Mouse (Mus musculus) liver, postnatal 0 days (tissue): Measurements from ENCODE around the gene Synm. TPM values are rescaled to one million over a fixed set of nuclear protein-coding genes. Genes with fewer than 3 reads are reported as not detected.

Source experiments
- ATAC-seq: fragments of 200-750 bp; cut with Nextera tagmentation; 2 replicates; pipeline ENCODE4 v1.8.0; 2017; ENCODE audit warnings: mild to moderate bottlenecking, moderate library complexity
- DNase-seq: peaks from one replicate; pipeline ENCODE4 v3.0.0-alpha.2; 2016
- H3K27ac ChIP-seq: fragments of 300-500 bp; sonication (generic); 2 replicates; pipeline ENCODE4 v1.5.1; 2014; ENCODE audit warnings: antibody characterized with exemption, moderate library complexity, mild to moderate bottlenecking, low read depth
- H3K27me3 ChIP-seq: fragments of 300-500 bp; sonication (generic); 2 replicates; pipeline ENCODE4 v1.6.1; 2014; ENCODE audit warnings: low read length, control low read depth, mixed read lengths; ENCODE audit not compliant: insufficient read depth
- H3K36me3 ChIP-seq: fragments of 300-500 bp; sonication (generic); replicated peaks from 2 replicates; pipeline ENCODE4 v1.6.1; 2014; ENCODE audit warnings: mild to moderate bottlenecking, control low read depth, low read length, moderate library complexity, mixed read lengths; ENCODE audit not compliant: insufficient read depth
- H3K4me1 ChIP-seq: fragments of 300-500 bp; sonication (generic); 2 replicates; pipeline ENCODE4 v1.6.1; 2014; ENCODE audit warnings: antibody characterized with exemption, mild to moderate bottlenecking, control low read depth; ENCODE audit not compliant: insufficient read depth
- H3K4me2 ChIP-seq: fragments of 300-500 bp; sonication (generic); 2 replicates; pipeline ENCODE4 v1.6.1; 2014; ENCODE audit warnings: low read depth, mild to moderate bottlenecking, low read length, moderate library complexity, mixed read lengths
- H3K4me3 ChIP-seq: fragments of 300-500 bp; sonication (generic); 2 replicates; pipeline ENCODE4 v1.5.1; 2014; ENCODE audit warnings: low read depth, low read length
- H3K9ac ChIP-seq: fragments of 300-500 bp; sonication (generic); replicated peaks from 2 replicates; pipeline ENCODE4 v1.6.1; 2014; ENCODE audit warnings: mild to moderate bottlenecking, moderate library complexity
- H3K9me3 ChIP-seq: fragments of 300-500 bp; sonication (generic); 2 replicates; pipeline ENCODE4 v1.6.1; 2016; ENCODE audit warnings: mild to moderate bottlenecking, control low read depth, low read length, mixed read lengths
- CTCF ChIP-seq: sonication (generic); IDR thresholded peaks from 2 replicates; pipeline ENCODE4 v1.5.1; 2016; ENCODE audit warnings: antibody characterized with exemption, low read depth
- EP300 ChIP-seq: IDR thresholded peaks from 2 replicates; pipeline ENCODE4 v1.6.1; 2016; ENCODE audit warnings: antibody characterized with exemption, low read depth, mild to moderate bottlenecking
- WGBS: fragments of 180-500 bp; shearing (Covaris S2); extraction: QIAGEN DNeasy Blood & Tissue Kit; methylation state at CpG from one replicate; pipeline ENCODE4 v1.1.7; 2014; ENCODE audit not compliant: insufficient replicate concordance; 5-methylcytosine and 5-hydroxymethylcytosine counted together
- polyA plus RNA-seq: library from polyadenylated mRNA; unstranded; fragments of >200 nt; fragmentation: Nextera tagmentation; extraction: Ambion mirVana; gene quantifications from 2 replicates; pipeline ENCODE4 v1.2.1, GENCODE M21; 2015

Gene Synm
- polyA plus RNA-seq, result 0.09 and 0.11 TPM in 2 replicates

DNA sequence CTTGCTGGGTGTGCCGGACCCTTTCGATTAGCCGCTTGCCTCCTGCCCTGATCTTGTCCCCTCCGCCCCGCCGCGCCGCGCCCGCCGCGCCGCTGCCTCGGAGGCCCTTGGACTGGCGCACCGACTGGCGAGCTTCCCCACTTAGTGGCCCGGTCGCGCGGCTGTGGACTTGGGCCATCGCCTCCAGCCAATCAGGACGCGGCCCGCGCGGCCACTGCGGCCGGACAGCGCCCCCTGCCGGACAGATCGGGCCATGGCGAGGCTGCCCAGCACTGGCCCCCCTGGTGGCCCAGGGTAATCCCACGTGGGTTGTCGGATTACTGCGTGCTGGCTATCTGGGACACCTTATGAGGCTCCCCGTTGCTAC, at the start of gene Synm:
Gene Synm (minus strand): TSS at position 114 of the 367 bp plus-strand sequence.
- ATAC-seq (peak; percentile 95), DNase-seq (peak; percentile 88)
- H3K4me2 ChIP-seq, result peak within 1 kb of the TSS; percentile 84
- H3K27me3 ChIP-seq, result peaks cover 33% of the 10 kb centered on the region
- TF ChIP-seq EP300 (no peak), CTCF (peak; percentile 96)
- H3K4me1 ChIP-seq, result peaks cover 8% of the 10 kb centered on the region
- no peak within 1 kb of the TSS for H3K27ac ChIP-seq
- no peaks in the 10 kb centered on the region for H3K9me3 ChIP-seq
- H3K4me3 ChIP-seq, result peak within 1 kb of the TSS; percentile 52
- WGBS, result 2% methylated on average over 33 of the region's 37 CpGs
- H3K9ac ChIP-seq, result no peak within 1 kb of the TSS
- H3K36me3 ChIP-seq, result no peaks in the 10 kb centered on the region

DNA sequence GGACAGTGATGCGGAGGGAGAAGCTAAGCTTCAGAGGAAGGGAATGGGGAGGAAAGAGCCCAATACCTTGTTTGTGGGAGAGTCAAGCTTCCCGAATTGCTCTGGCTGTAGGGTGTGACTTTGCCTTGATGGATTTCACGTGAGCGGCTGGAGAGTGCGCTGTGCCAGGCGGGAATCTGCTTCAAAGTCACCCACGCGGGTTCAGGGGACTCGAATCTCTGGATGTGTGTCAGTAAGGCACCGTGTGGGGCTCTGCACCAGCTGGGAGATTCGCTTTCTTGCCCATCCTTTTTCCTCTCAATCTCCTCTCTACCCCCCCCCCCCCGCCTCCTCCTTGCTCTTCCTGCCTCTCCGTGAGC, 44.3 kb upstream of the Synm start:
- ATAC-seq, result 0 out of 2 replicates have a peak, but pooled peaks have one; percentile 3
- TF ChIP-seq EP300, result no peak
- TF ChIP-seq CTCF, result no peak
- no peak overlapping the region for H3K27ac ChIP-seq
- peak overlapping the region; percentile 31 for H3K4me3 ChIP-seq
- no peaks in the 10 kb centered on the region for H3K9me3 ChIP-seq
- peaks cover 18% of the 10 kb centered on the region for H3K27me3 ChIP-seq
- 12% methylated on average over 12 of the region's 13 CpGs for WGBS
- H3K4me2 ChIP-seq, result peak overlapping the region; percentile 65
- H3K4me1 ChIP-seq, result peaks cover 7% of the 10 kb centered on the region; the same call in 1 of the 2 replicates
- peak overlapping the region; percentile 26 for H3K9ac ChIP-seq
- no peak for DNase-seq
- no peaks in the 10 kb centered on the region for H3K36me3 ChIP-seq

DNA sequence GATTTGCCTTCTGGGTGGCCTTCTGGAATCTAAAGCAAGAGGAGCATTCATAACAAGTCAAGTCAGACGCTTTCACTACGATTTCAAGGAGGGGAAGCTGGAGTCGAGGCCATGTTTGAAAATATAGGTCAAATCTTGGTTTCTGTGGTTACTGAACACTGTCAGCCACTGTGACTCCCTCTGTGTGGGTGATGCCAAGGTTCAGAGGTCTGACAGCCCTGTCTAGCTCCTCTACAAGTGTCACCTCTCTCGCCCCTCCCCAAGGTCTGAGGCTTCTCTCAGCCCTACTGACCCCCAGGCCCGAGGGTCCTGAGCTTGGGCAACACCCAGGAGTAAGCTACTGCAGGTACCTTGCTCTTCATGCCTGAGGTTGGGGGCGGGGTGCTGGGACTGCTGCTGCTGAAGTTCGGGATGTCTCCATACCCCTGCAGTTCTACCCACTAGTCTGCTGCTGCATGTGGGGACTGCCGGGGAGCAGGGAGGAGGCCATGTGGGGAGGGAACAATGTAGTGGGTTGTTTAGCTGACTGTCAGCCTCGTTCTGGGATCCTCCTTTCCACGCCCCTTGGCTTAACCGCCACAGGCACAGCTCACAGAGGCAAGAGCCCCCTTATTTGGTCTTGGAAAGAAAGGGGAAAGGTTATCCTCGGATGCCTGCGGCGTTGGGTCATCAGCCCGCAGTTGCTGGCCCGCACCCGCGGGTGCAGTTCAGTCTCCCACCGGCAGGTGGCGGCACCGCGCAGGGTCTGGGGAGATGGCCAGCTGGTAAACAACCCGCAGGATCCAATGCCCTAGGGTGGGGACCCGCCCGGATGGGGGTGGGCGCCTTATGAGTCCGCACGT, 43.7 kb upstream of the Synm start:
- DNase-seq (peak; percentile 87), ATAC-seq (peak; percentile 59)
- TF ChIP-seq EP300 (no peak), CTCF (peak; percentile 95)
- peaks cover 15% of the 10 kb centered on the region for H3K27me3 ChIP-seq
- peak overlapping the region; percentile 65 for H3K4me2 ChIP-seq
- WGBS, result 13% methylated on average over 28 of the region's 28 CpGs
- no peaks in the 10 kb centered on the region for H3K36me3 ChIP-seq
- H3K27ac ChIP-seq, result no peak overlapping the region
- H3K4me1 ChIP-seq, result peaks cover 7% of the 10 kb centered on the region; the same call in 1 of the 2 replicates
- H3K9ac ChIP-seq, result peak overlapping the region; percentile 26; the same call in 1 of the 2 replicates
- H3K4me3 ChIP-seq, result peak overlapping the region; percentile 31
- H3K9me3 ChIP-seq, result no peaks in the 10 kb centered on the region

DNA sequence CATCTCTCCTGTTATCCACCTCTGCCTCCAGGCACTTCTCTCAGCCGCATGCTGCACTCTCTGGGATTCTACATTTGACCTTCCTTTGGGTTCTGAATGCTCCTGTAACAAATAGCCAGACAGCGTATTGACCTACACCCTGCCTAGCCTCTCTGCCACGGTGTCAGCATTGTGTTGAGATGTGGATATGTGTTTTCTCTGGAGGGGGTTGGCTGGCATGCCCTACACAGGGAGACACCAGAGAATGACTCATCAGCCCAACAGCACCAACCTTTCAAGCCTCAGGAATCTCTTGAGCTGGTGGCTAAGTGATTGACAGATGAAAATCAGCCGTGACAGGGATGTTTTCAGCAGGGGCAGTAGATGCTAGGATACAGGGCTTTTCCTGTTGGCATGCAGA, 41.5 kb upstream of the Synm start:
- no peak overlapping the region for H3K4me3 ChIP-seq
- WGBS, result 71% methylated on average over 4 of the region's 4 CpGs
- no peaks in the 10 kb centered on the region for H3K9me3 ChIP-seq
- no peak overlapping the region for H3K27ac ChIP-seq
- H3K4me2 ChIP-seq, result no peak overlapping the region
- peaks cover 13% of the 10 kb centered on the region for H3K27me3 ChIP-seq
- H3K36me3 ChIP-seq, result no peaks in the 10 kb centered on the region
- H3K4me1 ChIP-seq, result peaks cover 7% of the 10 kb centered on the region; the same call in 1 of the 2 replicates
- H3K9ac ChIP-seq, result no peak overlapping the region
- DNase-seq (no peak), ATAC-seq (no peak)
- no peak for TF ChIP-seq CTCF
- no peak for TF ChIP-seq EP300

DNA sequence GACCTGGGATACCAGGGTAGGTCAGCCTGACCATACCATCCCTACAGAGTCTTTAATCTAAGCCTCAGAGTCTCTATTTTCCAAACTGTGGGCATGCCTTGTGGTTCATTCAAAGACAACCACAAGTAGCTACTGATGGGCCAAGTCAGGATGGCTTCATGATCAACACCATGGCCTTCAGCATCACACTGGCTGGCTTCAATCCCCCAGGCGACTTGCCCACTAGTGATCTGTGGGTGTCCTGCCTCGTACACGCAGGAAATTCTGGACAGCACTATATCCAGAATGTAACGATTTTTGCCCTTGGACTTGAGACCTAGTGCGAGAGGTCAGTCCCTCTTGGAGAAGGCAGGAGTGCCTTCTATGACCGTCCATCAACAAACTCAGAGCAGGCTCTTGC, 41.0 kb upstream of the Synm start:
- no peak overlapping the region for H3K4me2 ChIP-seq
- no peak overlapping the region for H3K27ac ChIP-seq
- no peaks in the 10 kb centered on the region for H3K9me3 ChIP-seq
- ATAC-seq, result no peak
- DNase-seq, result no peak
- no peak overlapping the region for H3K4me3 ChIP-seq
- WGBS, result 67% methylated on average over 6 of the region's 6 CpGs
- no peaks in the 10 kb centered on the region for H3K36me3 ChIP-seq
- H3K4me1 ChIP-seq, result peaks cover 7% of the 10 kb centered on the region; the same call in 1 of the 2 replicates
- peaks cover 13% of the 10 kb centered on the region for H3K27me3 ChIP-seq
- TF ChIP-seq CTCF (no peak), EP300 (no peak)
- H3K9ac ChIP-seq, result no peak overlapping the region

DNA sequence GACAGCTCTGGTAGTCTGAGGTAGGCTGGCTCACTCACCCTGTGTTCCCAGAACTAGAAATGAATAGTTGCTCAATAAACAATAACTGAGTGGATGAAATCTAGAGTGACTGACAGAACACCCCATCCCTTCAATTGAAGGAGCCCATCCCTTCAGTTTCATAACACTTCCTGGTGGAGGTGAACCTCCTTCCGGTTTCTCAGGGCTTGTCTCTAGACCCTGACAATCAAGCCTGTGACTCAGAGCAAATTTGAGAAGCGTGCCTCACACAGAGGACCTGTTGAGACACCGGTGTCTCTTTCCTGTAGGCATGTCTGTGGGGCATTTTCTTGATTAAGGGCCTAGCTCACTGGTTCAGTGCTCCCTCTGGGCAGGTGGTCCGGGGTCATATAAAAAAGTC, 38.9 kb upstream of the Synm start:
- ATAC-seq, result no peak
- Histone ChIP-seq H3K4me1 (peaks cover 3% of the 10 kb centered on the region; the same call in 1 of the 2 replicates), H3K4me2 (no peak overlapping the region), H3K27me3 (peaks cover 7% of the 10 kb centered on the region), H3K36me3 (no peaks in the 10 kb centered on the region), H3K27ac (no peak overlapping the region), H3K9me3 (no peaks in the 10 kb centered on the region), H3K4me3 (no peak overlapping the region), H3K9ac (no peak overlapping the region)
- no peak for DNase-seq
- WGBS, result 59% methylated on average over 4 of the region's 4 CpGs
- TF ChIP-seq CTCF (no peak), EP300 (no peak)
